Mouse (Mus musculus) ovary, adult 18-20 months (tissue): Measurements from ENCODE around the gene Pdzd3.
"Not testable (repeated sequence)": the region's sequence is repeated elsewhere in the genome, so short reads cannot be mapped to it uniquely, and the experiment has no call there.

Source experiments
- DNase-seq: peaks from one replicate; pipeline ENCODE4 v3.0.0; 2022; ENCODE audit warnings: low spot score, mixed read lengths

Pdzd3 gene

GRCm38 (mm10) chr9:44251314-44251713 is at the start of gene Pdzd3:
Gene Pdzd3, minus strand, starts transcription at chr9:44251471.
- no peak for DNase-seq

- DNase-seq, result not testable (repeated sequence)
Measured at GRCm38 (mm10) chr9:44300001-44300400, 48.7 kb upstream of the Pdzd3 start.

GRCm38 (mm10) chr9:44292490-44292889 is 41.2 kb upstream of the Pdzd3 start:
- no peak for DNase-seq

- no peak for DNase-seq
Measured at GRCm38 (mm10) chr9:44288959-44289291, 37.7 kb upstream of the Pdzd3 start.

GRCm38 (mm10) chr9:44288076-44288958 is 37.0 kb upstream of the Pdzd3 start, which contains the start of gene Abcg4:
Gene Abcg4, minus strand, starts transcription at chr9:44288615.
- no peak for DNase-seq

- peak; percentile 41 for DNase-seq
Measured at GRCm38 (mm10) chr9:44287401-44288075, 36.3 kb upstream of the Pdzd3 start.

GRCm38 (mm10) chr9:44287003-44287400 is 35.7 kb upstream of the Pdzd3 start:
- DNase-seq, result no peak

- no peak for DNase-seq
Measured at GRCm38 (mm10) chr9:44286256-44286850, 35.1 kb upstream of the Pdzd3 start.

- no peak for DNase-seq
Measured at GRCm38 (mm10) chr9:44283183-44283582, 31.9 kb upstream of the Pdzd3 start.

- DNase-seq, result no peak
Measured at GRCm38 (mm10) chr9:44269973-44270372, 18.7 kb upstream of the Pdzd3 start.

- no peak for DNase-seq
Measured at GRCm38 (mm10) chr9:44269077-44269476, 17.8 kb upstream of the Pdzd3 start.

- no peak for DNase-seq
Measured at GRCm38 (mm10) chr9:44268432-44268831, 17.2 kb upstream of the Pdzd3 start, which contains the start of gene Nlrx1. Gene Nlrx1, minus strand, starts transcription at chr9:44268599.

GRCm38 (mm10) chr9:44268027-44268360 is 16.7 kb upstream of the Pdzd3 start:
- DNase-seq, result peak; percentile 85

GRCm38 (mm10) chr9:44267319-44268026 is 16.2 kb upstream of the Pdzd3 start:
- no peak for DNase-seq

- no peak for DNase-seq
Measured at GRCm38 (mm10) chr9:44266478-44267226, 15.4 kb upstream of the Pdzd3 start.

- no peak for DNase-seq
Measured at GRCm38 (mm10) chr9:44261388-44261787, 10.1 kb upstream of the Pdzd3 start.

- DNase-seq, result no peak
Measured at GRCm38 (mm10) chr9:44259014-44259413, 7.7 kb upstream of the Pdzd3 start.

- DNase-seq, result no peak
Measured at GRCm38 (mm10) chr9:44256213-44256612, 4.9 kb upstream of the Pdzd3 start.

GRCm38 (mm10) chr9:44255136-44255521 is 3.9 kb upstream of the Pdzd3 start:
- DNase-seq, result no peak

GRCm38 (mm10) chr9:44254508-44255135 is 3.4 kb upstream of the Pdzd3 start:
- no peak for DNase-seq

GRCm38 (mm10) chr9:44253441-44253840 is 2.2 kb upstream of the Pdzd3 start:
- DNase-seq, result no peak
